Mouse (Mus musculus): ENCODE data around the gene Slc12a3. TPM values are rescaled to one million over a fixed set of nuclear protein-coding genes. Genes with fewer than 3 reads are reported as not detected.

The Slc12a3 gene
- total and polyA plus RNA-seq, 3 experiments: not detected

GRCm38 (mm10) chr8:94415218-94415617, 86.2 kb downstream of the Slc12a3 start:
- TF ChIP-seq USF1 (IDR thresholded peaks at IDR 0.05; ENCODE audit: low read depth, low read length) (peak; percentile 83), TCF12 (IDR thresholded peaks at IDR 0.05; ENCODE audit: low read depth, low read length) (no peak)
- Histone ChIP-seq H3K4me1 (ENCODE audit: control insufficient read depth in 1 of 2, insufficient read depth in 2 of 2, low read length in 2 of 2) (peaks cover 0 to 6% of the 10 kb centered on the region in 2 experiments; a peak in 2 of 4 replicates), H3K36me3 (ENCODE audit: control insufficient read depth in 1 of 2, insufficient read depth in 2 of 2, low read length in 2 of 2) (peaks cover 0 to 4% of the 10 kb centered on the region in 2 experiments; a peak in 2 of 4 replicates), H3K79me2 (ENCODE audit: control insufficient read depth, insufficient read depth, low read length, poor library complexity) (no peaks in the 10 kb centered on the region), H3K9ac (ENCODE audit: control insufficient read depth, low read depth, low read length, poor library complexity, severe bottlenecking) (no peak overlapping the region), H3K4me3 (ENCODE audit: control insufficient read depth in 1 of 2, insufficient read depth in 1 of 2, low read depth in 2 of 2, low read length in 2 of 2) (no peak overlapping the region), H3K27me3 (ENCODE audit: control insufficient read depth in 1 of 2, insufficient read depth in 2 of 2, low read length in 2 of 2) (no peaks in the 10 kb centered on the region), H3K27ac (ENCODE audit: control insufficient read depth, low read depth, low read length) (no peak overlapping the region), H3K9me3 (replicated peaks; ENCODE audit: insufficient read depth, low read length) (no peaks in the 10 kb centered on the region)
- DNase-seq (ENCODE audit: low read depth, low spot score): peak; percentile 48

Other genes with a start within 250 kb of the Slc12a3 start
- 3.4 and 4.3 TPM in 2 replicates for gene Bbs2, start 230.3 kb upstream of the Slc12a3 start, total RNA-seq (2012; rRNA removed)
- gene Bbs2, start 230.3 kb upstream of the Slc12a3 start, polyA plus RNA-seq (2012; ENCODE audit: insufficient read depth in 1 of 2, insufficient read length in 2 of 2, low read depth in 1 of 2, low replicate concordance in 2 of 2, missing spikeins in 1 of 2): 1 to 10 TPM in 1 of 2 experiments, not detected in 1; 6.8 TPM
- gene Mt4, start 192.0 kb upstream of the Slc12a3 start, total RNA-seq (2012; rRNA removed): not detected in 2 replicates
- gene Mt4, start 192.0 kb upstream of the Slc12a3 start, polyA plus RNA-seq (2012; ENCODE audit: insufficient read depth in 1 of 2, insufficient read length in 2 of 2, low read depth in 1 of 2, low replicate concordance in 2 of 2, missing spikeins in 1 of 2): not detected
- gene Mt3, start 176.6 kb upstream of the Slc12a3 start, total RNA-seq (2012; rRNA removed): not detected in 2 replicates
- not detected for gene Mt3, start 176.6 kb upstream of the Slc12a3 start, polyA plus RNA-seq (2012; ENCODE audit: insufficient read depth in 1 of 2, insufficient read length in 2 of 2, low read depth in 1 of 2, low replicate concordance in 2 of 2, missing spikeins in 1 of 2)
- gene Mt2, start 156.5 kb upstream of the Slc12a3 start, total RNA-seq (2012; rRNA removed): 469 and 780 TPM in 2 replicates
- 1,000 to 10,000 TPM in 1 of 2 experiments, not detected in 1; 2,013 TPM for gene Mt2, start 156.5 kb upstream of the Slc12a3 start, polyA plus RNA-seq (2012; ENCODE audit: insufficient read depth in 1 of 2, insufficient read length in 2 of 2, low read depth in 1 of 2, low replicate concordance in 2 of 2, missing spikeins in 1 of 2)
- 1,017 and 1,342 TPM in 2 replicates for gene Mt1, start 150.1 kb upstream of the Slc12a3 start, total RNA-seq (2012; rRNA removed)
- 1,000 to 10,000 TPM; 1,189 to 2,940 TPM for gene Mt1, start 150.1 kb upstream of the Slc12a3 start, polyA plus RNA-seq (2012; ENCODE audit: insufficient read depth in 1 of 2, insufficient read length in 2 of 2, low read depth in 1 of 2, low replicate concordance in 2 of 2, missing spikeins in 1 of 2)
- gene Nup93, start 114.6 kb upstream of the Slc12a3 start, total RNA-seq (2012; rRNA removed): 71.6 and 75.5 TPM in 2 replicates
- 100 to 1,000 TPM; 110 to 292 TPM for gene Nup93, start 114.6 kb upstream of the Slc12a3 start, polyA plus RNA-seq (2012; ENCODE audit: insufficient read depth in 1 of 2, insufficient read length in 2 of 2, low read depth in 1 of 2, low replicate concordance in 2 of 2, missing spikeins in 1 of 2)
- 66.9 and 90.6 TPM in 2 replicates for gene Herpud1, start 57.2 kb downstream of the Slc12a3 start, total RNA-seq (2012; rRNA removed)
- gene Herpud1, start 57.2 kb downstream of the Slc12a3 start, polyA plus RNA-seq (2012; ENCODE audit: insufficient read depth in 1 of 2, insufficient read length in 2 of 2, low read depth in 1 of 2, low replicate concordance in 2 of 2, missing spikeins in 1 of 2): 10 to 100 TPM in 1 of 2 experiments, not detected in 1; 66.1 TPM
- 0.03 TPM in 1 of 2 replicates, not detected in the other for gene Nlrc5, start 105.2 kb downstream of the Slc12a3 start, total RNA-seq (2012; rRNA removed)
- under 1 TPM in 1 of 2 experiments, not detected in 1; 0.03 TPM for gene Nlrc5, start 105.2 kb downstream of the Slc12a3 start, polyA plus RNA-seq (2012; ENCODE audit: insufficient read depth in 1 of 2, insufficient read length in 2 of 2, low read depth in 1 of 2, low replicate concordance in 2 of 2, missing spikeins in 1 of 2)
- gene Cpne2, start 203.8 kb downstream of the Slc12a3 start, total RNA-seq (2012; rRNA removed): 15.7 and 19.1 TPM in 2 replicates
- 10 to 100 TPM in 1 of 2 experiments, not detected in 1; 29.7 TPM for gene Cpne2, start 203.8 kb downstream of the Slc12a3 start, polyA plus RNA-seq (2012; ENCODE audit: insufficient read depth in 1 of 2, insufficient read length in 2 of 2, low read depth in 1 of 2, low replicate concordance in 2 of 2, missing spikeins in 1 of 2)